Mouse (Mus musculus) effector memory CD4-positive, alpha-beta T cell, adult 5 months (primary cell): ENCODE measurements around the gene Cfap54. TPM values are rescaled to one million over a fixed set of nuclear protein-coding genes. Genes with fewer than 3 reads are reported as not detected.

Experiments
- polyA plus RNA-seq: library from polyadenylated mRNA; unstranded; fragments of 100-300 nt; shearing (Covaris generic); gene quantifications from one replicate; pipeline ENCODE4 v1.2.1, GENCODE M21; 2017

Gene Cfap54
- 0.66 TPM for polyA plus RNA-seq

GRCm38 (mm10) chr10:93081133-93081779 is at the start of gene Cfap54:
TSS of gene Cfap54 (minus strand) at chr10:93081618.

Other genes starting within 250 kb of the Cfap54 start
- gene Cdk17, start 79.3 kb upstream of the Cfap54 start, polyA plus RNA-seq = 196 TPM
- 31.1 TPM for gene Elk3, start 229.5 kb upstream of the Cfap54 start, polyA plus RNA-seq